Mouse (Mus musculus) left cerebral cortex, postnatal 14 days (tissue): Measurements from ENCODE around the gene Tmem94. TPM values are rescaled to one million over a fixed set of nuclear protein-coding genes. Genes with fewer than 3 reads are reported as not detected.

Source experiments
- DNase-seq, 2 experiments: peaks; one replicate each; pipeline ENCODE4 v3.0.0; 2021 to 2022; ENCODE audit warnings: low spot score in 2 of 2, mixed read lengths in 1 of 2
- intact Hi-C: fragments of 180-260 bp; cut with DNase I; formaldehyde crosslinking; loops from one replicate; pipeline ENCODE4 v1.15.1; 2025
- total RNA-seq, 2 experiments: library from RNA; stranded (reverse); gene quantifications; 2 replicates each; pipeline ENCODE4 v1.2.3; 2021

Tmem94 gene
- total RNA-seq, 2 experiments from 2014 or later: 48.1 to 51.4 TPM

DNA sequence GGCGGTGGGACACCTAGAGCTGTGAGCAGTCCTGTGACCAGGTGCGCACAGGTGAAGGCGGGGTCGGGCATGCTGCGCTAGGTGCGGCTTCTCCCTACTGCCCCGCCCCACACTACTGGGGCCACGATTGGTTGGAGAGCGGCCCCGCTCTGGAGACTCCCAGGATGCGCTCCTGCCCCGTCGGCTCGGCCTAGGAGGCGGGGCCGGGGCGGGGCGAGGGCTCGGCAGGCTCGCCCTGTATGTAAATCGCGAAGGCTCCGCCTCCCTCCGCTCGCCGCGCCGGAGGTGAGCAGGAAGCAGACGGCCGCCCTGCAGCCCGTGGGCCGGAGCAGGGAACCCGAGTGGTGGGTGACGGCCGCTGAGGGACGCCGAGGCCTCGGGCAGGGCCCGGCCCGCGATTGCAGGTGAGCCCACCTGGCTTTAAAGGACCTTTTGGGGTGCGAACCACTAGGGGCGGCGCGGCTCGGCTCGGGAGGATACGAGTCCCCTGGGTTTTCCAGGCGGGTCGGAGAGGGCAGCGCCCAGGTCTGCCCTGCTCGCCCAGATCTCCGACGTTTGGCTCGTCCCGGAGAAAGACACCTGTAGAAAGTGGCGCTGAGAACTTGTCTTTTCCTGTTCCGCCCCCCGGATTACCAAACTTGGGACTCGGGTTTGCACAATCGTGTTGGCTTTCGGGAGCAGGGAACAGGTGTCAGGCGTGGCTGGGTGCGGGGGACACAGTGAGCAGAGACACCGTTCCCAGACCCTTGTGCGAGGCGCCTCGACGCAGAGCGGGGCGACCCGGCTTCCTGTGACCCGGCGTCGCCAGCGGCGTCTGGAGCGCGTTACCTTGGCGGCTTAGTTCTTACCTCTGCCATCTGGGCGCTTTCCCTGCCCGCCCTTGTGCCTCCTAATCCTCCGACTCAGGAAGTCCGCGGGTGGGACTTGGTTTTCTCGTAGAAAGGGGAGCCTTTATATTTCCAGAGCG lies 58.8 kb downstream of the Tmem94 start, which contains the start of gene Llgl2:
TSS of gene Llgl2 (plus strand) at position 276 of the 967 bp plus-strand sequence.
- intact Hi-C loops: no loop called here
- DNase-seq: peak in 1 of 2 experiments; percentile 63

DNA sequence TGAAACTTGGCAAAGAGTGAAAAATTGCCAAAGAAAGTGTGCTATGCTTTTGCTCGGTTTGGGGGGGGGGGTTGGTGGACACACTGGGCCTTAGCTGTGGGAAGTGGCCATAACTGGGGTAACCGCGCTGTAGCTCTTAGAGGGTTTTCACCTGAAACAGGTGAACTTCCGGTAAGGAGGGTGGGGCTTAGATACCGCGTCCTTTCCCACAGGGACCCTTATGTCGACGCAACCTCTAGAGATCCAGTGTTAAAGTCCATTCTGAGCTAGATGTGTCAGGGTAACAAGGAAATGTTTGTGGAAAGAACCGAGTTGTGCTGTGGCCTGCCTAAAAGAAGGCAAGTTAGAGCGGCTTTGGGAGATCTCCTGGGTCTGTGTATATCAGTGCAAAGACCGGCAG lies 59.6 kb downstream of the Tmem94 start:
- no peak for DNase-seq
- intact Hi-C loops: no loop called here

DNA sequence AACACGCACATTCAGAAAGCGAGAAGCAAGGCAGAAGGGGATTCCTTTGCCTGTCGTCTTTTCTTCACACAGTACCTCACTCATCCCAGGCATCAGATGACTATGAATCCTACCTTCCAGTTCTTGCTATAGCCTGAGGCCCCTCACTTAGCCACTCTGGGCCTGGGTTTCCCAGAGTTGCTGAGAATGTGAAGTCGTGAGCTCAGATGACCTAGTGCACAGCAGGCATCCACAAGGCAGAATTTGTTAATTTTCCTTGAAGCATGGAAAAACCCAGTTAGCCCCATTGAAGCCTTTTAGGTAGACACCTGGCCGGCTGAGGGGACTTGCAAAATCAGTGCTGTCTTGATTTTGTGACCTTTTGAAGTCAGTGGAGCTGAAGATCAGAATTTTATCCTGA lies 61.3 kb downstream of the Tmem94 start:
- intact Hi-C loops: no loop called here
- DNase-seq: no peak

DNA sequence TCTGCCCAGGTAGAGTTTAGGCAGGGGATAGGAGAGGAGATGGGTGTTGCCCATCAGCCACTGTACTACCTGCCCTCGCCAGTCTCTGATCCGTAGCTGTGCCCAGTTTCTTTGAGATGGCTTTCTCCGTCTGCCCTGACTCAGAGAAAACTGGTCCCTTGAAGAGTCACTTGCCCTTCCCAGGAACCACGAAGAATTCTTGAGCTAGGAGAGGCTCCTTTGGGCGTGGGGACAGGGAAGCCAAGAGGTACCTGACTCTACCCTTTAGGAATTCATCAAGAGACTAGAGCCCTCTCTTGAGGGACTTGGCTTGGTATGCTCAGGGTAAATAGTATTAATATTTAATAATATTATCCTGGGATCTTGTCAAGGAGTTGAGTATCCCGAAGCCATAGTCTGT lies 62.4 kb downstream of the Tmem94 start:
- intact Hi-C loops: no loop called here
- DNase-seq: no peak

DNA sequence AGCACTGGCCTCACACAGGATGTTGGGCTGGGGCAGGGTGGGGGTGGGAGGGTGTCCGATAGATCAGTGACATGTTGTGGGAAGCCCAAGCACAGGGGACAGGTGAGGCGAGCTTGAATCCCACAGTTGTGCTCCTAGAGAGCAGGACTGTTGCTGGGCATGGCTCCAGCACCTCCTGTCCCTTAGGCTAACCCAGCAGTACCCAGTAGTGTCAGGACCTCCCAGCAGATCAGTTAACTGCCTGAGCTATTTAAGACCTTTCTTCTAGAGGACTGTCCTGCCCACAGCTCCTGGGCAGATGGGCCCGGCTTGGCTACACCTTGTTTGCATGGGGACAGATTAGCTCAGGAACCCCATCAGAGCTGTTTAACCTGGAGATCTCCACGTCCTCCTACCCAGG lies 63.8 kb downstream of the Tmem94 start:
- intact Hi-C loops: no loop called here
- DNase-seq: no peak

DNA sequence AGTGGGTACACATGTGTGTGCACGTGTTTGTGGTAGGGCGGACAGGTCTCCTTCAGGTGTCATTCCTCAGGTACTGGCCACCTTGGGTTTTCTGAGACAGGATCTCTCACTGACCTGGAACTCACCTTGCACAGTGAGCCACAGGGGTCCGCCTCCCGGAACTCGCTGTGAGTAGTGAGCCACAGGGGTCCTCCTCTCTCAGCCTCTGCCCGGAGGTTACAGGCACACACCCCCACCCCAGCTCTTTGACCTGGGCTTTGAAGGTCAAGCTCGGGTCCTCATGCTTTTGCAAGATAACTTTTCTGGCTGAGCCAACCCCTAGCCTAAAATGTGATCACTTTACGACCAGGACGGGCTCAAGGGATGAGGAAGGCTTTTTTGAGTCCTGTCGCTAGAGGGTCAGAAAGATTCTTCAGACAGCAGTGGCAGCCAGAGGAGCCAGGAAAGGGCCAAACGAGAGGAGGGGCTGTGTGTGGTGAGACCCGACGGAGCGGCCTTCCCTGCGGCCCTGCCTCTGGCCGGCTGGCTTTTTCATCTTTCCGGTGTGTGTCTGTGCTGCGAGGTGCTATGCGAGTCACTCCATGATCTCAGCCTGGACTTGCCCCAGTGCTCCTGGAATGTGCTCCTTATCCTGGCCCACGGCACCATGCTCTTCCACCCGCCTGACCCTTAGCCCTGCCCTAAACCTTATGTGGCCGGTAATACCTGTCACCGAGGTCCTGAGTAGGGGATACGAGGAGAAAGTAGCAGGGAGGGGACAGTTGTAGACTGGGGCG lies 65.5 kb downstream of the Tmem94 start:
- intact Hi-C loops: no loop called here
- no peak for DNase-seq

DNA sequence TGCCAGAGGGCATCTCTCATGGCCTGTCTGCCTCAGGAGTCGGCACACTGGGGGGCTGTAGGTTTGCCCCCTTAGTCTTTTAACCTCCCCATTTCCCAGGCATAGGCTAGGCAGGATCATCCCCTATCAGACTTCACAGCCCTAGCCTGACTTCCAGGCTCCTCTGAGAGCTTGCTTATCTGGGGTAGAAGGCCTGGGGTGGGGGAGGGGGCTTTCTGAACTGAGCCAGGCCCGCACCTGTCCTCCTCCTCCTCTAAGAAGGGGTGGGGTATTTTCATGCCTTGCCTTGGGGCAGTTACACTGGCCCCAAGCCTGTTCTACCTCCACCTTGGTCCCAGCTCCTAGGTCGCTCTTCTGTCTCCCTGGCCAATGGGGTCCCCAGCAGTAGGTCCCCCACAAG lies 66.3 kb downstream of the Tmem94 start:
- intact Hi-C loops: no loop called here
- DNase-seq: no peak

DNA sequence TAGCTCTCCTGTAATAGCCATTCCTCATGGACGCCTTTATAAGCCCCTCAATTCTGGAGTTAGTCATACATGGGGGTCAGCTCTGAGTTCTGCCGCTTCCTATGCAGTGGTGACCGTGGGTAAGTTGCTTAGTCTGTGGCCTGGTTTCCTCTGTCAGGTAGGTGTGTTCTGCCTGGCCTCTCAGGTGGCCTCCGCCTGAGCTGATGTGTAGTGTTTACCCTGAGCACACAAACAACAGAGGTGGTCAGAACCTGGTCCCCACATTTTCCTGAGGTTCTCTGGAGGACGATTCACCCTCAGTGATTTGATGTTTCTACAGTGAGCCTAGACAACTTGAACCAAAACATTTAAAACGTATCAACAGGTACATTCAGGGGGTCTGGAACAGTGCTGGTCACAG lies 66.8 kb downstream of the Tmem94 start:
- DNase-seq: no peak
- intact Hi-C loops: no loop called here

DNA sequence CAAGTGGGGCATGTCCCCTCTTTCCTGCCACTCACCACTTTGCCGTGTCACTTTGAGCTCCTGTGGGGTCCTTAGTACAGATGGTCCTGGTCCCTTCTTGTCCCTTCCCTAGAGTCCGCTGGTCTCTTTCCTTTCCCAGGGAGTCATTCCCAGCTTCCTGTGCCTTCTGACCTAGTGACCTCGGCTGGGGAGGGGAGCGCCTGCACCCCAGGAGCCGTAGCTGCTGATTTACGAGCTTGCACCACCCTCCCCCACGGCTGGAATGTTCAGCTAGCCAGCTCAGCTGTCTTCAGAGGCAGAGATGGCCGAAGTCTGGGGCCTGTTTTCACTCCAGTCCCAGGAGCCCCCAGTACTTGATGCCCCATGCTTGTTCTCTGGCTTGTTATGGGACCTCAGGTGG lies 67.3 kb downstream of the Tmem94 start:
- no peak for DNase-seq
- intact Hi-C loops: no loop called here

DNA sequence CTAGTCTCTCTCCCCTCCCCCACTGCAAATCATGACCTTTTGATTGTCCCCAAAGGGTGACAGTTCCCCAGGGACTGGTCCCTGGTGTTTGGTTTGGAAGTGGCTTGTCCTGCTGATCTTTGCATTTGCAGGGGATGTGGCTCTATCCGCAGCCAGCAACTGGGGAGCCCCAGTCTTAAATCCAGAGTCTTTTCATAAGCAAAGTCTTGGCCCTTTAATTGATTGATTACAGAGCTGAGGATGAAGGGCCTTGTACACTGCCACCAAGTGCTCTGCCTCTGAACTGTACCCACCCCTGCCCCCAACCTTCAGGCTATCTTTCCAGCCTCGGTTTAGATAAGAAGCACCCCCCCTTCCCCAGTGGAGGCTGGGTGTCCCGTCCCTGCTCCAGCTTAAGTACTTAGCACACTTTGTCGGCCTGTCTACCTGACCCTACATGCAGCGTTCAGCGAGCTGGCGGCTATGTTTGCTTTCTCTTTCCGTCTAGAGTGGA lies 67.8 kb downstream of the Tmem94 start:
- DNase-seq: no peak
- intact Hi-C loops: no loop called here

DNA sequence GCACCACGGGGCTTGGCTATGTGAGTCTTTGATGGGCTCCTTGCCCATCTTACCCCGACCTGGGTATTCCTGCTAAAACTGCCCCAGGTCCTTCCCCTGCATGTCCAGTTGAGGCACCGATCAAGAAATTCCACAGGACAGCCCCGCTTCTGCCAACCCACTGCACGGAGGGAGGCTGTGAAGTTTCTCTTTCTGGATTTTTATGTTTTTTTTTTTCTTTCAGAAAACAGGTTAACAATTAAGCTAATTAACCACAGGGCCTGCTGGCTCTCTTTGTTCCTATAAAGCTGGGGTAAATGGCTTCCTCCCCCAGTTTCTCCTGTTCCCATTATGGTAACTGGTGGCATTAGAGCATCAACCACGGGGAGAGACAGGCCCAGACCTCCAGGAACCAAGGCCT lies 68.8 kb downstream of the Tmem94 start:
- no peak for DNase-seq
- intact Hi-C loops: no loop called here

DNA sequence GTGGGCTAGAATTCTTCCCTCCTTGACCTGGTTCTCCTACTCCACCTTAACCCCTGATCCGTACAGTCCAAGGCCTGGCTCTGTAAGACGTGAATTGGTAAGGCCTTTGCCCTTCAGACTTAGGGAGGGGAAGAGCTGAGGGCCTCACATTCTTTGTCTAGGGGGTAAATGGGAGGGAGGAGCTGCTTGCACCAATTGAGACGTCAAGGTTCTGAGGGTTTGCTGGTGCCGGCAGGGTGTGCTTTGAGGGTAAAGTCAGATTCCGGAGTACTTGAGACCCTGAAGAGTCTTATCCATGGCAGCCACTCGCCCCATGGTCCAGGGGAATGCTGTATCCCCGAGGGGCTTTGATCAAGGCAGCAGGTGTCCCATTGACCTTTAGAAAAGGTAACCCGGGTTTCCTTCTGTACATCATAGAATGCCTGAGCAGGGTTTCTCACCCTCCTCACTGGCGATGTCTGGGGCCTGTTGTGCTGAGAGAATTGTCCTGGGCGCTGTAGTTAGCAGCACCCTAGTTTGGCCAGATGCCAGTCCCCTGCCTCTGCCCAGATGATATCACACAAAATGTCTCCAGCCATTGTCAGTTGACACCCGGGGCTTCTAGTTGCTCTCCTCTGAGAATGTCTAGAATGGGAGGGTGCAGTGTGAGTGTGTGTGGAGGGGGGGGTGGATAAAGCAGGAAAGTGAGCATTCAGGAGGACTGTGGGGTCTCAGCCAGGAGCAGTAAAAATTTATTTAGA lies 71.6 kb downstream of the Tmem94 start:
- DNase-seq: no peak
- intact Hi-C loops: no loop called here

DNA sequence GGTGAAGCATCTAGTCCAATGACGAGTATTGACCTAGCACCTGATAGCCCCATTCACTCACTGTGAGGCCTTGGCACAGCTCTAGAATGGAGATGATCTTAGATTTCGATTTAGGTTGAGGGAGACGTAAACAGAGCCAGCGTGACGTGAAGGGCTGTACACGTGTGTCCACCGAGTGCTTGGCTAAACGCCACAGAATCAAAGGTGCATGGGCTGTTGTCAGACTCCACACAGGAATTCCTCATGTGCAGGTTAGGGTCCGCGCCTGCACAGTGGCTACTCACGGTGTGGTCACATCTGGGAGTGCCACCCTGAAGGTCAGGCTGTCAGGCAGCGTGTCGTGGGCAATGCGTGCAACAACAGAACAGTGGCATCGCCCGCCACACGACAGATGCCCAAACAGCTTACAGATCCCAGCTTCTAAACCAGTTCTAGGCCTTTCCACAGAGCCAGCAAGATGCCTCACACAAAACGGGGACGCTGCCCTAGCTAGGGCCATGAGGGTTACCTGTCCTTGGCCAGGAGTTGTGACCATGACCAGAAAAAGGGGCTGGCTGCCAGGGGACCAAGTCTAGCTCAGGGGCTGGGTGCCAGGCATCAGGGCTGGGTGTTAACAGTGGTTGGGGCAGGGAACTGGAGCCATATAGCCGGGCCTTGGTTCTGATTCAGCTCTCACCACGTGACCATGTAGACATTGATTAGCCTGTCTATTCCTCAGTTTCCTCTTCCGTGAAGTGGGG lies 72.5 kb downstream of the Tmem94 start:
- no peak for DNase-seq
- intact Hi-C loops: no loop called here

DNA sequence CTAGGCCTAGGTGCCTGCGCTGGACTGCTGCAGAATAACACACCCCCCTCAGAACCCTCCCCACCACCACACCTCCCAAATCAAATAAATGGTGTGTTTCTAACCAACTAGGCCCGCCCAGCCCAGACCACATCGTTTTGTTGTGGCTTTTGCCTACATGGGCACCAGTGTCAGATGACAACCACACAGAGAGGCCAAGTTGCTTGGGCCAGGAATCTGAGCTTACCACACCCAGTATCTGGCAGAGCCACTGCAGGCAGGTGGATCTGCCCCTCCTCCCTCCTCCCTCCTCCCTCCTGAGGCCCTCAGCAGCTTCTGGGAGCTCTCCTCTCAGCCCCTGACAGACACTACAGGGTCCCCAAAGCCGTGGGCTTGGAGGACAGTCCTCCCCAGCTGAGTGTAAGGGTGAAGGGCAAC lies 73.7 kb downstream of the Tmem94 start:
- intact Hi-C loops: no loop called here
- DNase-seq: no peak

DNA sequence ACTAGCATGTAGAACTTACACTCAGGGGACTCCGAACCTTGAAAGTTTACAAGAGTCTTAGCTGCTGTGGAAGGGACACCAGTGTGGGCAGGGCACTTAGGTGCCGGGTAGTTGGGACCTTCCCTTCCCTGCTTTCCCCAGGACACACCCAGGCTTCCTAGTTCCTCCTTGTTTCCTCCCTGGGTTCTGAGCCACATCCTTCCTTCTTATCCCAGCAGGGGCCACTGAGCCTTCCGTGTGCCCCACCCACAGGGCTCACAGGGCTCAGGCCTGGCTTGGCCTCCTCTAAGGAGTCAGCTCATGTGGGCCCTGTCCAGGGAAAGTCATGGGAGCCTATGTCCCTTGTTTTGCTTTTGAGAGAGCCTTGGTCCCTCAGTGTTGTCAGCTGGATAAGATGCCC lies 74.5 kb downstream of the Tmem94 start:
- DNase-seq: no peak
- intact Hi-C loops: no loop called here

DNA sequence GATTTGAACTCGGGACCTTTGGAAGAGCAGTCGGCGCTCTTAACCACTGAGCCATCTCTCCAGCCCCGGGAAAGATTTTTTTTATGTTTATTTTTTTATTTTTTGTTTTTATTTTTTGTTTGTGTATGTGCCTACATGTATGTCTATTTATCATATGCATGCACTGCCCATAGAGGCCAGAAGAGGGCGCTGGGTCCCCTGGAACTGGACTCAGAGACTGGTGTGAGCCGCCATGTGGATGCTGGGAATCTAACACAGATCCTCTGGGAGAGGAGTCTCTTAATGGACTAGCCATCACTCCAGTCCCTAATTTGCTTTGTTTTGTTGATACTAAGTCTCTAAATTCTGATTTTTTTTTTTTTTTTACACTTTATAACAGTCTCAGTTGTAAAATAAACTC lies 75.8 kb downstream of the Tmem94 start:
- DNase-seq: no peak
- intact Hi-C loops: no loop called here

DNA sequence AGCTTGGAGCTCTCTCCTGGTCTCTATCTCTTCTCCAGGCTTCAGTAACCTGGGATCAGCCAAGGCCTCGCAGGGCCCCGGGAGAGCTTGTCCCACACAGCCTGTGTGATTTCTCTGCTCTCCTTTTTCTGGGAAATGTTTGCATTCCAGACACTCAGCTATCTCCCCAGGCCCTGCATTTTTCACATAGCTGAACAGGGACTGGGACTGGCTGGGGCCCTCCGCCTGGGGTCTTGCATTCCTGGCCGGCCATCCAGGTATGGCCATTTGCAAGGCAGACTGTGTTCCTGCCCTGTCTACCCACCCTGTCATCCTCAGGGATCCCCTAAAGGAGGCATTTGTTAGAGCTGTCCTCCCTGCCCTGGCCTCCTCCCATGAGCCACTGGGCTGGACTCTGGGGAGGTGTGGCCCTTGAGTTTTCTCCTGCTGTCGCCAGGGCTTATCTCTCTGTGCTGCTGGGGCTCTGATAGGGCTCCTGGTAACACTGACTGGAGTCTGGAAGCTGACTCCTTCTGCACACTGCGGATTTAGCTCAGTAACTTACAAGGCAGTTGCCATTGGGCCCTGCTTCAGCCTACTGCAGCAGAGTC lies 76.8 kb downstream of the Tmem94 start:
- intact Hi-C loops: no loop called here
- no peak for DNase-seq

DNA sequence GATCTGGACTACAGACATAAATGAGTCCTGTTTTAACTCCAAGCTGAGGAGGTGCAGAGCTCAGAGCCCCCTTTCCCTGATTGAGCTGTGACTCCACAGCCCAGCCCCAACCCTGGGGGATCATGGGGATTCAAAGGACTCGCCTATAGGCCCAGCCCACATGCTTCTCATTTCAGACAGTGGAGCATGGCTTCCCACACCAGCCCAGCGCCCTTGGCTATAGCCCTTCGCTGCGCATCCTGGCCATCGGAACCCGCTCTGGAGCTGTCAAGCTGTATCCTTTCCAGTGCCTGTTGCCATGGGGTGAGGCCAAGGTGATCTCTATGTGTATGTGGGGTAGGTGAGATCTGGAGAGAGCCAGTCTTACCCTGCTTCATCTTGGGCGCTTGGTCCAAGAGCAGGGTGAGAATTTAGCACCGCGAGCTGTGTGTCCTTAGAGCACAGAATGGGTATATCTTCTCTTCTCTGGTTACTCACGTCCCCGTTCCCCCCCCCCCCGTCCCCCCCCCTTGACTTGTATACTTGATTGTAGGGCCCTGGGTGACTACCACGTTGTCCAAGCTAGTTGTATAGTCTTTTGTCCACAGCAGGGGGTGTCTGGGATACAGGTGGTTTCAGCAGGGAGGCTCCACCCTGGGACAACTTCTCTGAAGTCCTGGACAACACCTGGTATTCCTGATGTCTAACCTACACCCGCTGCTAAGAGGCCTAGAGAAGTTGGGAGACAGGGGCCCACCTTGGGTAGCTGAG lies 78.1 kb downstream of the Tmem94 start:
- intact Hi-C loops: no loop called here
- no peak for DNase-seq
